Mouse (Mus musculus) midbrain, embryonic 11.5 days (tissue): ENCODE results near the gene 4933402D24Rik. TPM values are rescaled to one million over a fixed set of nuclear protein-coding genes. Genes with fewer than 3 reads are reported as not detected.

ENCODE experiments used
- ATAC-seq: fragments of 200-750 bp; cut with Nextera tagmentation; 2 replicates; pipeline ENCODE4 v1.8.0; 2017; ENCODE audit warnings: moderate TSS enrichment, moderate library complexity; ENCODE audit not compliant: low FRiP score
- DNase-seq: peaks from one replicate; pipeline ENCODE4 v3.0.0; 2015; ENCODE audit warnings: low spot score; ENCODE audit errors: missing footprints
- H3K27ac ChIP-seq: fragments of 300-500 bp; sonication (generic); 2 replicates; pipeline ENCODE4 v1.5.1; 2014; ENCODE audit warnings: low read depth, low read length
- H3K27me3 ChIP-seq: fragments of 300-500 bp; sonication (generic); 2 replicates; pipeline ENCODE4 v1.6.1; 2014; ENCODE audit warnings: mild to moderate bottlenecking, low read length, moderate library complexity, mixed read lengths; ENCODE audit not compliant: control insufficient read depth, insufficient read depth
- H3K36me3 ChIP-seq: fragments of 300-500 bp; sonication (generic); 2 replicates; pipeline ENCODE4 v1.6.1; 2014; ENCODE audit warnings: mild to moderate bottlenecking, low read length, moderate library complexity, mixed read lengths; ENCODE audit not compliant: control insufficient read depth, insufficient read depth
- H3K4me1 ChIP-seq: fragments of 300-500 bp; sonication (generic); 2 replicates; pipeline ENCODE4 v1.6.1; 2014; ENCODE audit warnings: low read length; ENCODE audit not compliant: control insufficient read depth, insufficient read depth
- H3K4me2 ChIP-seq: fragments of 300-500 bp; sonication (generic); 2 replicates; pipeline ENCODE4 v1.6.1; 2014; ENCODE audit warnings: mild to moderate bottlenecking, moderate library complexity
- H3K4me3 ChIP-seq: fragments of 300-500 bp; sonication (generic); 2 replicates; pipeline ENCODE4 v1.5.1; 2014; ENCODE audit warnings: low read depth, low read length
- H3K9ac ChIP-seq: fragments of 300-500 bp; sonication (generic); 2 replicates; pipeline ENCODE4 v1.6.1; 2014; ENCODE audit warnings: low read length
- H3K9me3 ChIP-seq: fragments of 300-500 bp; sonication (generic); 2 replicates; pipeline ENCODE4 v1.6.1; 2016; ENCODE audit warnings: low read length; ENCODE audit not compliant: control insufficient read depth
- WGBS: fragments of 180-500 bp; shearing (Covaris S2); extraction: QIAGEN DNeasy Blood & Tissue Kit; methylation state at CpG from one replicate; pipeline ENCODE4 v1.1.7; 2014; 5-methylcytosine and 5-hydroxymethylcytosine counted together
- polyA plus RNA-seq: library from polyadenylated mRNA; unstranded; fragments of >200 nt; fragmentation: Nextera tagmentation; extraction: Ambion mirVana; gene quantifications from 2 replicates; pipeline ENCODE4 v1.2.1, GENCODE M21; 2014

Gene 4933402D24Rik
- 0.07 and 0.23 TPM in 2 replicates for polyA plus RNA-seq

- 82% methylated on average over 5 of the region's 5 CpGs for WGBS
- no peaks in the 10 kb centered on the region for H3K36me3 ChIP-seq
- no peaks in the 10 kb centered on the region for H3K27me3 ChIP-seq
- no peak for DNase-seq
- peaks cover 5% of the 10 kb centered on the region for H3K4me1 ChIP-seq
- H3K9me3 ChIP-seq, result no peaks in the 10 kb centered on the region
- no peak within 1 kb of the TSS for H3K9ac ChIP-seq
- H3K27ac ChIP-seq, result no peak within 1 kb of the TSS
- ATAC-seq, result no peak
- no peak within 1 kb of the TSS for H3K4me2 ChIP-seq
- no peak within 1 kb of the TSS for H3K4me3 ChIP-seq
These were observed at the start of gene 4933402D24Rik for GRCm38 (mm10) chr1:63769167-63769566. Gene 4933402D24Rik (minus strand): TSS chr1:63769267.

- Histone ChIP-seq H3K9ac (no peak overlapping the region), H3K27me3 (no peaks in the 10 kb centered on the region), H3K4me1 (no peaks in the 10 kb centered on the region), H3K9me3 (no peaks in the 10 kb centered on the region), H3K36me3 (no peaks in the 10 kb centered on the region), H3K4me3 (no peak overlapping the region), H3K4me2 (no peak overlapping the region), H3K27ac (no peak overlapping the region)
- DNase-seq, result no peak
- ATAC-seq, result no peak
- WGBS, result 88% methylated on average over 3 of the region's 3 CpGs
These were observed 39.5 kb upstream of the 4933402D24Rik start for GRCm38 (mm10) chr1:63808584-63808983.

GRCm38 (mm10) chr1:63805095-63805494, 36.0 kb upstream of the 4933402D24Rik start:
- no peaks in the 10 kb centered on the region for H3K27me3 ChIP-seq
- H3K27ac ChIP-seq, result no peak overlapping the region
- no peaks in the 10 kb centered on the region for H3K36me3 ChIP-seq
- H3K9me3 ChIP-seq, result no peaks in the 10 kb centered on the region
- H3K4me2 ChIP-seq, result no peak overlapping the region
- no peak for ATAC-seq
- no peak overlapping the region for H3K4me3 ChIP-seq
- no peaks in the 10 kb centered on the region for H3K4me1 ChIP-seq
- no peak overlapping the region for H3K9ac ChIP-seq
- DNase-seq, result no peak

GRCm38 (mm10) chr1:63794326-63794725, 25.3 kb upstream of the 4933402D24Rik start:
- Histone ChIP-seq H3K36me3 (no peaks in the 10 kb centered on the region), H3K4me3 (no peak overlapping the region), H3K9ac (no peak overlapping the region), H3K4me2 (no peak overlapping the region), H3K27ac (no peak overlapping the region), H3K9me3 (no peaks in the 10 kb centered on the region), H3K27me3 (no peaks in the 10 kb centered on the region), H3K4me1 (no peaks in the 10 kb centered on the region)
- ATAC-seq (no peak), DNase-seq (no peak)

- no peaks in the 10 kb centered on the region for H3K27me3 ChIP-seq
- ATAC-seq (no peak), DNase-seq (no peak)
- WGBS, result 62% methylated on average over 4 of the region's 4 CpGs
- no peak overlapping the region for H3K9ac ChIP-seq
- no peak overlapping the region for H3K4me3 ChIP-seq
- H3K4me1 ChIP-seq, result no peaks in the 10 kb centered on the region
- H3K27ac ChIP-seq, result no peak overlapping the region
- H3K36me3 ChIP-seq, result no peaks in the 10 kb centered on the region
- H3K4me2 ChIP-seq, result no peak overlapping the region
- H3K9me3 ChIP-seq, result no peaks in the 10 kb centered on the region
These were observed 8.0 kb upstream of the 4933402D24Rik start for GRCm38 (mm10) chr1:63776902-63777630.

- no peak overlapping the region for H3K27ac ChIP-seq
- ATAC-seq (no peak), DNase-seq (no peak)
- H3K9me3 ChIP-seq, result no peaks in the 10 kb centered on the region
- H3K4me2 ChIP-seq, result no peak overlapping the region
- no peaks in the 10 kb centered on the region for H3K27me3 ChIP-seq
- no peaks in the 10 kb centered on the region for H3K4me1 ChIP-seq
- WGBS, result 74% methylated on average over 1 of the region's 1 CpGs
- no peaks in the 10 kb centered on the region for H3K36me3 ChIP-seq
- H3K9ac ChIP-seq, result no peak overlapping the region
- H3K4me3 ChIP-seq, result no peak overlapping the region
These were observed 7.3 kb upstream of the 4933402D24Rik start for GRCm38 (mm10) chr1:63776396-63776795.

GRCm38 (mm10) chr1:63770309-63770708, 1.2 kb upstream of the 4933402D24Rik start:
- H3K9ac ChIP-seq, result no peak overlapping the region
- 86% methylated on average over 7 of the region's 7 CpGs for WGBS
- no peak overlapping the region for H3K27ac ChIP-seq
- H3K4me1 ChIP-seq, result no peaks in the 10 kb centered on the region
- no peaks in the 10 kb centered on the region for H3K27me3 ChIP-seq
- no peak overlapping the region for H3K4me3 ChIP-seq
- H3K9me3 ChIP-seq, result no peaks in the 10 kb centered on the region
- DNase-seq (no peak), ATAC-seq (no peak)
- H3K4me2 ChIP-seq, result no peak overlapping the region
- H3K36me3 ChIP-seq, result no peaks in the 10 kb centered on the region

- H3K27ac ChIP-seq, result no peak overlapping the region
- no peaks in the 10 kb centered on the region for H3K27me3 ChIP-seq
- no peak overlapping the region for H3K4me2 ChIP-seq
- no peak for ATAC-seq
- no peak for DNase-seq
- no peaks in the 10 kb centered on the region for H3K9me3 ChIP-seq
- H3K36me3 ChIP-seq, result no peaks in the 10 kb centered on the region
- no peak overlapping the region for H3K4me3 ChIP-seq
- H3K4me1 ChIP-seq, result peaks cover 15% of the 10 kb centered on the region
- WGBS, result 79% methylated on average over 8 of the region's 8 CpGs
- H3K9ac ChIP-seq, result no peak overlapping the region
These were observed 955 bp downstream of the 4933402D24Rik start for GRCm38 (mm10) chr1:63768112-63768511.

GRCm38 (mm10) chr1:63764395-63764794, 4.7 kb downstream of the 4933402D24Rik start:
- Histone ChIP-seq H3K36me3 (no peaks in the 10 kb centered on the region), H3K9me3 (no peaks in the 10 kb centered on the region), H3K4me3 (no peak overlapping the region), H3K27me3 (no peaks in the 10 kb centered on the region), H3K9ac (no peak overlapping the region), H3K4me2 (no peak overlapping the region), H3K4me1 (peaks cover 18% of the 10 kb centered on the region), H3K27ac (peak overlapping the region; percentile 17; the same call in 1 of the 2 replicates)
- WGBS, result 74% methylated on average over 7 of the region's 7 CpGs
- peak; percentile 28; the same call in 1 of the 2 replicates for ATAC-seq
- DNase-seq, result peak; percentile 85
